Comparison of ENCODE assay signal across 10 mouse cellular contexts in the genomic region with DNA sequence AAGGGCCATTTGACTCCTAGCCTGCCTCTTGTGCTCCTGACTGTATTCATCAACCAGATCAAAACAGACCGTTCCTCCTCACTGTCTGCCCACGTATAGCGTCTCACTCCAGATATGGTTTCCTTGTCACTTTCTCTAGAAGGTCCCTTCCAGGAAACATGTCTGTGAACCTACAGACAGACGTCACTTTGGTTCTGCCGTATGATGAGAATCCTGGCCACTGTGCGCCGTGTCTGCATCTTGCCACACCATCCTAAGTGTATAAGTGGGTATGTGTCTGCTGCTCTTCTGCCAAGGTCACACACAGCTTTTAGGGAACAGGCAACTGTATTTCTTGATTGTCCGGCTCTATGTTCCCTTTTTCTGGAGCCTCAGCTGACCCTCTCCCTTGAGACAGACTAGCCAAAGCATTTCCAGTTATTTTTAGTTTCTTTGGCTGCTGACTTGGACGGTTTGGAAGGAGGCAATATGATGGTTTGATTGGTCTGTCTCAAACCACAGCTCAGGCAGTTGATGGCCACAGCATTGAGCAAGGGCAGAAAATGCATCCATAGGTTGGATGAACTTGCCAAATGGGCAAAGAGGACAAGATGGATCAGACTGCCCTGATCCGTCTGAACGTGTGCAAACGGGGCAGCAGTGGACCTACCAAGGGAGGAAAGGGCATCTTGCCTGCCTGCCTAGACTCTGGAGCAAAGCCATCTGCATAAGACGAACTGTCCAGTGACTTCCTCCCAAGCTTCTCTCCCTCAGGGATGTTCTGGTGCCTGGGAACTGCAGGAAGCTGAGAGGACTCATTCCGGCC. TPM values are rescaled to one million over a fixed set of nuclear protein-coding genes. Genes with fewer than 3 reads are reported as not detected.
DNase-seq lines count a peak whose midpoint lies in the region; ATAC-seq and TF ChIP-seq lines count a peak whose summit lies in the region.
"Had no signal": no experiment of that assay in that cellular context is flagged by ENCODE, and none has a peak within 500 bp of the region (broad histone marks: within the 10 kb centered on the region; RNA-seq: fewer than 3 reads in every experiment).

No protein-coding gene starts in this region.

- no peak for TF ChIP-seq EP300 in lung, postnatal 0 days (IDR thresholded peaks at IDR 0.05)

- no peak for TF ChIP-seq CTCF in lung, postnatal 0 days (IDR thresholded peaks at IDR 0.05)

- ATAC-seq in lung, postnatal 0 days: no peak

- peak; percentile 25 for DNase-seq in adrenal gland, postnatal 10 days
- no peak for DNase-seq in adrenal gland, adult 18-20 months (ENCODE audit: low spot score in 2 of 2)
- DNase-seq in lung, postnatal 36 days: peak; percentile 38
- no peak for DNase-seq in lung, postnatal 0 days (ENCODE audit: low spot score)
- DNase-seq in heart, postnatal 36 days: peak; percentile 44 to 73
- DNase-seq in monocyte, adult 2 months (ENCODE audit: low read depth in 1 of 2, low spot score in 2 of 2): peak; percentile 37 to 43
- DNase-seq in right cerebral cortex, postnatal 25 days: no peak
- DNase-seq in urinary bladder, adult 18-20 months (ENCODE audit: low spot score in 2 of 2): no peak
- DNase-seq: retina, postnatal 1 day had no signal

- no peaks in the 10 kb centered on the region for H3K9me3 ChIP-seq in lung, postnatal 0 days (ENCODE audit: low read length)
- H3K9me3 ChIP-seq: lung, embryonic 15.5 days had no signal

- no peaks in the 10 kb centered on the region for H3K36me3 ChIP-seq in lung, postnatal 0 days (ENCODE audit: insufficient read depth, low read length)

- intact Hi-C loops in heart, postnatal 36 days (cut with DNase I): loop anchor here (2.0 kb wide), 1 partner anchor 32 kb away; no protein-coding TSS in a partner anchor

- H3K27ac ChIP-seq in lung, postnatal 0 days (ENCODE audit: low read length): no peak overlapping the region

- H3K4me2 ChIP-seq in lung, postnatal 0 days (replicated peaks; ENCODE audit: low read depth, low read length): no peak overlapping the region
- H3K4me2 ChIP-seq: lung, embryonic 15.5 days had no signal

- H3K4me1 ChIP-seq in lung, postnatal 0 days (ENCODE audit: insufficient read depth, low read depth, low read length): no peaks in the 10 kb centered on the region
- H3K4me1 ChIP-seq: lung, embryonic 15.5 days had no signal

- H3K4me3 ChIP-seq in lung, postnatal 0 days (ENCODE audit: low read depth, low read length): no peak overlapping the region
- H3K4me3 ChIP-seq: lung, embryonic 15.5 days had no signal

- no peak overlapping the region for H3K9ac ChIP-seq in lung, postnatal 0 days (replicated peaks; ENCODE audit: low read depth)
- H3K9ac ChIP-seq: lung, embryonic 15.5 days had no signal

- 70% methylated on average over 14 of the region's 14 CpGs for WGBS in lung, postnatal 0 days

- H3K27me3 ChIP-seq in lung, postnatal 0 days (replicated peaks; ENCODE audit: insufficient read depth, low read length): no peaks in the 10 kb centered on the region
- H3K27me3 ChIP-seq: lung, embryonic 15.5 days had no signal

RNA-seq across cellular contexts. Expression of a gene that starts 37.6 kb away (rescaled TPM):
- total RNA-seq in adrenal gland, postnatal 10 days (2021): 100 to 1,000 TPM in 1 of 2 experiments, 10 to 100 TPM in 1; 89.7 to 171 TPM
- total RNA-seq in adrenal gland, adult 18-20 months (2021): 100 to 1,000 TPM in 1 of 2 experiments, 10 to 100 TPM in 1; 78.1 to 102 TPM
- 18.7 and 19.2 TPM in 2 replicates for polyA plus RNA-seq in lung, postnatal 0 days (2015; fragmentation: Nextera tagmentation; extraction: Ambion mirVana)
- total RNA-seq in heart, postnatal 36 days (2021): 100 to 1,000 TPM; 130 to 142 TPM

Comparison
In these comparisons a context has a peak if more than half of its experiments do, and no peak if none do; other contexts are left out.
1. DNase-seq: peak in adrenal gland, postnatal 10 days (single experiment), lung, postnatal 36 days (single experiment), heart, postnatal 36 days (2 of 2) and monocyte, adult 2 months (2 of 2); none in adrenal gland, adult 18-20 months (0 of 2), lung, postnatal 0 days (single experiment), right cerebral cortex, postnatal 25 days (single experiment) and urinary bladder, adult 18-20 months (0 of 2).